Mouse (Mus musculus) urinary bladder, postnatal 14 days (tissue): ENCODE data around the gene Dio3.

Experiments
- DNase-seq: peaks from one replicate; pipeline ENCODE4 v3.0.0; 2021; ENCODE audit warnings: low spot score

Gene Dio3

DNA sequence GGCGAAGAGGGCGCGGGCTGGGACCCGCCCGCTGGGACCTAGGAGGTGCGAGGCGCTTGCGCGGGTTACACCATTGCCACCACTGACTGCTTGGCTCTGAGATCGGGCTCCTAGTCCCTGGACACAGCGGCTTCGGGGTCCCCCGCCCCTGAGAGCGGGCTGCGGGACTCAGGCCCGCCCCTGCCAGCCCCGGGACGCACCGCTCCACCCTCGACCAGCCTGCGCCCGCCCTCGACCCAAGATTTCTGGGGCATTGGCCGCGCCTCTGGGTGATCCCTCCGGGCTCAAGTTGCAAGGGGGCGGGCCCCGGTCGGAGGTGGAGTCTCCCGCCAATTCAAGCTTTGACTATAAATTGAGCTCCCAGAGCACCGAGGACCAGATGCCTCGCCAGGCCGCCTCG is at the start of gene Dio3:
TSS of gene Dio3 (plus strand) at position 216 of the 400 bp plus-strand sequence.
- DNase-seq: peak; percentile 66

- DNase-seq: no peak
These were observed 48.6 kb upstream of the Dio3 start for GRCm38 (mm10) chr12:110230296-110230695.

- no peak for DNase-seq
These were observed 48.1 kb upstream of the Dio3 start for GRCm38 (mm10) chr12:110230767-110231166.

DNA sequence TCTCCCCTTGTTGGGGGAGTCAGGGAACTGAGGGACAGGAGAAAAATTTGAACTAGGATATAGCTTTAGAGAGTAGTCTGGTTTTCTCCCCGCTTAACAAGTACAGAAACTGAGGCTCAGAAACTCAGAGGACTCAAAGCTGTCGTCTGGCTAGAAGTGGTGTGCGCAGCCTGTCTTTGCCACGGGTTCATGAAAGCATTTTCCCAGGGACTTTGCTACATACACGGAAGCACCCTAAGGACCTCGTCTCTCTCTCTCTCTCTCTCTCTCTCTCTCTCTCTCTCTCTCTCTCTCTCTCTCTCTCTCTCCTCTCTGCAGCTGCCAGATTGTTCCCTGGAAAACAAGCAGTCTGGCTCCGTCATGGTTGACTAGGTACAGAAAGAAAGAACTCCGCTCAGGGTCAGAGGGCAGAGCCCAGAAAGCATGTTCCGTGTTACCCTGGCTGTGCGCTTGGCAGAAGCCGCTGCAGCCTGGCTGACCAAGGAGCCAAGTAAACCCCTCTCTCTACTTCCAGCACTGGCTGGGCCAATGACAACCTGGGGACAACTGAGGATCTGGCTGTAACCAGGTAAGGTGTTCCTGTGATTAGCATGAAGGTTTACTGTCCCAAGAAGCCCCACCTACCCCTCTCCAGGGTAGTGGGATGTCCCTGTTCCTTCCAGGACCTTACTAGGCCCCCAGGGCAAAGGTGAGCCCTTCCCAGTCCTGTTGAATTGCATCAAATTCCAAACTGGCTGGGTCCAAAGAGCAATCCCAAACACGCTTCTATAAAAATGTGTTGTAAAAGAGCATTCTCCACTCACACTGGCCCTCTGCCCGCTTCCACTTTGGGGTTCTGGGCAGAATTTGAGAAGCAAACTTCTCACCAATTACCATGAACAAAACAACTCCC is 46.9 kb upstream of the Dio3 start:
- no peak for DNase-seq

DNA sequence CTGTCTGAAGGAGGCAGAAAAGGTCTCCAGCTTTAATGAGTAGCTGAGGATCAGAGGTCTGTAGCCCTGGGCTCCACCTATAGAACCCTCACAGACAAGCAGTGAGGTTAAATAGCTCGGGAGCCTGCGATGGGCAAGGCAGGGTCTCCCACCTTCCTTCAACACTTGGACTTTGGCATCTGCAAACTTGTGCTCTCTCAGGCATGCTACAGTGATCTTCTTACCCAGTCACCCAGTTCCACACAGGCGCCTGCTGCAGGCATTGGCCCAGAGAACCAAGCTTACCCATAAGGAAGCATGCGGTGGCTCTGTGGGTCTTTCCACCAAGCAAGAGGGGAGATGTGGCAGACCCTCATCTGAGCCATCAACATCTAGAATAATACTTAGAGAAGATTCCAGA is 43.0 kb upstream of the Dio3 start:
- DNase-seq: no peak

GRCm38 (mm10) chr12:110237046-110237445 is 41.8 kb upstream of the Dio3 start:
- DNase-seq: no peak

- DNase-seq: no peak
These were observed 39.5 kb upstream of the Dio3 start for GRCm38 (mm10) chr12:110239358-110239757.

GRCm38 (mm10) chr12:110244581-110244980 is 34.3 kb upstream of the Dio3 start:
- DNase-seq: no peak

GRCm38 (mm10) chr12:110245461-110245860 is 33.4 kb upstream of the Dio3 start:
- no peak for DNase-seq

DNA sequence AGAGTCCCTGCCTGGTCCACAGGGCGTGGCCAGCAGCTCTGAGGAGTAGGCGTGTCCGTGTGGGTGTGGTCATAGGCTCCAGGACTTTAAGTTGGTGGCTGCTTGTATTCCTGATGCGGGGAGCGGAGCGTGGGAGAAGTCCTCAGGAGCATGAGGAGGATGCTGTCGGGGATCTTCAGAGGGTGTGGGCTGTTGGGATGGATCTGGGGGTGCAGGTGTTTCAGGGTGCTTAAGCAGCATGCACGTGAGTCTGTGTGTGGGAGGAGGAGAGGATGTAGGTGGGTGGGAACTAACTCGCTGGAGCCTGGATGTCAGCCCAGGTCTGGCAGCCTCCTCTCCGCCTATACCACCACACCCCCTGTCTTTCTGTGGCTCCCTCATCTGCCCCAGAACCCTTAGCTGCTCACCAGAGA is 26.7 kb upstream of the Dio3 start:
- DNase-seq: no peak

- no peak for DNase-seq
These were observed 23.1 kb upstream of the Dio3 start for GRCm38 (mm10) chr12:110255731-110256130.

- no peak for DNase-seq
These were observed 22.2 kb upstream of the Dio3 start for GRCm38 (mm10) chr12:110256478-110257220.

DNA sequence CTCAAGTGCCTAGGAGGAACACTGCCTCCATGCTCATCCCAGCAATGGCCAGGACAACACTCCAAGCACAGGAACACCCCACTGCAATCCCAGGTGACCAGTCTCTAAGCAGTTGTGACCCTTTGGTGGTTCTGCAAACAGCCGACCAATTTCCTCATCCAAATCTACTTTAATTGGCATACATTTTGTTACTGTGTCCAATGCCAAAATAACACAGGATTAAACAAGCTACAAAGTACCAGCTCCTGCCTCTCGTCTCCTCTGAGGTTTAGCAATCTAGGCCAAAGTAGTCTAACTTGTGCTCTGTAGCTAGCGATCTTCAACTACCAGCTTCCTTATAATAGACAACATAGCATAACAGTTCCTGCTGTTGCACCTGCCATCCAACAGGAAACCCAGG is 10.6 kb upstream of the Dio3 start:
- no peak for DNase-seq

DNA sequence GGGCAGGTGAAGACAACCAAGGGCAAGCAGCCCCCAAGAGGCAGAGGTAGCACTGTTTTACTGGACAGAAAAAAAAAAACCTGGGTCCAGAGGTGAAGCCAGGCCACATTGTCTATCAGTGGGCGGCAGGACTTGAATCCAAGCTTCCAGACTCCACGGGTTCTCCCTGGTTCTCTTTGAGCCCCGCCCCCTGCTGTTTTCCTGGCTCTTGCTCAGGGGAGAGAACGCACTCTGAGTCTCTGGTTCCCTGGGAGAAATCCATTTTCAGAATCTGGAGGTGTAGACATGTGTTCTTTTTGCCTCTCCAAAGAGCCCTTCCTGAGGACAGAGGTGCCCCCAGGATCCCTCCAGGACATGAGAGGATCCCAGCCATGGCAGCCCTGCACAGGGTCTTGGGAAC is 9.2 kb upstream of the Dio3 start:
- no peak for DNase-seq

- DNase-seq: no peak
These were observed 2.8 kb upstream of the Dio3 start for GRCm38 (mm10) chr12:110276034-110276433.

- DNase-seq: no peak
These were observed 1.5 kb upstream of the Dio3 start for GRCm38 (mm10) chr12:110277259-110277964.

GRCm38 (mm10) chr12:110277965-110278307 is 932 bp upstream of the Dio3 start:
- peak; percentile 37 for DNase-seq

GRCm38 (mm10) chr12:110280373-110280772 is 1.5 kb downstream of the Dio3 start:
- DNase-seq: no peak

DNA sequence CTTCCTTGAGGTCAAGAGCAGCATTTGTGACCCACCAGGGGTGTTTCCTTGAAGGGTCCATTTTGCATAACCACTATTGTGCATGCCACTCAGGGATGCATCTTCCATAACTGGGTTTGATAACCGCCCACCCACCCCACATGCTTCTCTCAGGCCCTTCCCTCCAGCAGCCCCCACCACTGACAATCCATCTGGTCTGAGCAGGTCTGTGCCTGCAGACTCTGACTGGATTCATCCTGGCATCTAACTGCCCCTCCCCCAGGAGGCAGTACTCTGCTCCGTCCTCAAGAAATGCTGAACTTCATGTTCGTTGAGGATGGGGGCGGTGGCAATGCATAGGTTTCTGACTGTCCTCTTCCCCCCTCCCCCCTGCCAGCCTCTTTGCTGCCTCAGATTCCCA is 4.9 kb downstream of the Dio3 start:
- no peak for DNase-seq

DNA sequence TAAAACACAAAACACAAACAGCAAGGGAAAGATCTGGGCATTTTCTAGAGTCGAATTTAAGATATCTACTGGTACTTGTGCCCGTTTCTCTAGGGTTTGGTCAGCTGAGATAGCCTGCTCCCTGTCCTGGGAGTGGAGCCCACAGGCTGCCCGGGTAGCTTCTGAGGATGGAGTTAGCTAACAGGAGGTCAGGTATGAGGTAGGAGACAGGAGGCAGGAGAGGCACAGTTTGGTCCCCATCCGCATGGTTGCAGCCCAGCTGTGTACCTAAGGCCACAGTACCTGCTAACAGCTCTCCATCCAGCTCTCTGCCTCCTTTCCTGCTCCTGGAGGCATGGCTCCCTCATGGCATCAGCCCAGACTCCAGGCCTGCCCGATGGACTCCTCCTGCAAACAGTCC is 13.9 kb downstream of the Dio3 start:
- DNase-seq: no peak

DNA sequence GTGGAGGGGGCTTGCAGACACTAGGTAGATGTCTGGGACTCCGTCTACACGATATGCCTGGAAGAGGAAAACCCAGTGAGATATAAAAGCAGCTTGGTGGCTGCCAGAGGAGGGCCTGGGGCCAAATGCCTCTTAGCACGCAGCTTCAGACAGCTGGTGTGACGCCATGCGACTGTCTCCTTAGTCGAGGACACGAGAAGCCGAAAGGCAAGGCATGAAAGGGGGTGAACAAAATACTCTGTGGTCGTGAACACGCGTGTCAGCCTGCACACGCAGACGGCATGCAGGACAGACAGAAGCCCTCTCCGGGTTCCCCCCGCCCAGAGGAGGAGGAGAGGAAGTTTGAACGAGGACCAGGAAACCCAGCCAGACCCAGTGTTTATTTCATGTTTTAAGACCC is 16.0 kb downstream of the Dio3 start:
- DNase-seq: no peak

DNA sequence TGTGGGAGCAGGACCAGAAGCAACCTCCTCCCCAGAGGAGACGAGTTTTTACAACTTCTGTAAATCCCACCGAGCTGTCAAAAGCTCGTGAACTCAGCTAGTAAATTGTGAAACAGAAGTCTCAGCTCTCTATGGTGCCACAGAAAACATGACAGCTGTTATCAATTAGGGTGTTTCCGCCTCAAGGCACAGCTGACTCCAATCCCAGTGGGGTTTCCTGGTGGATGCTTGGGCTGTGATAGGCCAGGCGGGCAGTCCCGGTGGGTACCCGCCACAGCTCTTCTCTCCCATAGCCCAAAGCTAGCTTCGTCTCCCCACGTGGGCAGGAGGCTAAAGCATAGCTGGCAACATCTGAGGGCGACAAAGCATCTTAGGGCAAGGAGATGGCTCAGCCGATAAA is 19.8 kb downstream of the Dio3 start:
- no peak for DNase-seq

GRCm38 (mm10) chr12:110319696-110320095 is 40.8 kb downstream of the Dio3 start:
- DNase-seq: no peak
